Mouse (Mus musculus) ES-Bruce4 (cell line): ENCODE results near the gene Mfsd14a. TPM values are rescaled to one million over a fixed set of nuclear protein-coding genes. Genes with fewer than 3 reads are reported as not detected.
"Not testable (repeated sequence)": the region's sequence is repeated elsewhere in the genome, so short reads cannot be mapped to it uniquely, and the experiment has no call there.

ENCODE experiments used
- H3K27ac ChIP-seq: 2 replicates; pipeline ENCODE4 v1.5.1; 2012; ENCODE audit warnings: low read length, inconsistent platforms; ENCODE audit not compliant: insufficient read depth
- H3K27me3 ChIP-seq: 2 replicates; pipeline ENCODE4 v1.6.1; 2012; ENCODE audit warnings: mild to moderate bottlenecking, low read length, inconsistent platforms; ENCODE audit not compliant: control insufficient read depth, poor library complexity, insufficient read depth, severe bottlenecking
- H3K36me3 ChIP-seq: 2 replicates; pipeline ENCODE4 v1.6.1; 2012; ENCODE audit warnings: inconsistent platforms, mild to moderate bottlenecking, low read length, moderate library complexity; ENCODE audit not compliant: control insufficient read depth, poor library complexity, insufficient read depth, severe bottlenecking
- H3K4me1 ChIP-seq: one replicate; pipeline ENCODE4 v1.8.1; 2011; ENCODE audit warnings: low read length; ENCODE audit not compliant: control insufficient read depth, insufficient read depth
- H3K4me3 ChIP-seq: 2 replicates; pipeline ENCODE4 v1.5.1; 2011; ENCODE audit warnings: low read depth, mild to moderate bottlenecking, low read length
- H3K9ac ChIP-seq: 2 replicates; pipeline ENCODE4 v1.6.1; 2012; ENCODE audit warnings: low read depth, mild to moderate bottlenecking, inconsistent platforms; ENCODE audit not compliant: poor library complexity, severe bottlenecking
- H3K9me3 ChIP-seq: replicated peaks from 2 replicates; pipeline ENCODE4 v1.6.1; 2012; ENCODE audit warnings: mild to moderate bottlenecking, low read length, inconsistent platforms; ENCODE audit not compliant: control insufficient read depth, poor library complexity, insufficient read depth, severe bottlenecking
- CTCF ChIP-seq: IDR thresholded peaks from one replicate; pipeline ENCODE4 v1.8.1; 2011; ENCODE audit warnings: low read depth, low read length
- EP300 ChIP-seq: IDR thresholded peaks from 2 replicates; pipeline ENCODE4 v1.6.1; 2011; ENCODE audit warnings: low read depth, low read length; ENCODE audit not compliant: insufficient read depth
- POLR2A ChIP-seq: IDR thresholded peaks from one replicate; pipeline ENCODE4 v1.8.1; 2011; ENCODE audit warnings: low read length; ENCODE audit not compliant: insufficient read depth
- polyA plus RNA-seq: library from polyadenylated mRNA; stranded (reverse); fragments of >200 nt; gene quantifications from 2 replicates; pipeline ENCODE4 v1.2.4, GENCODE M21; 2011; ENCODE audit warnings: low read depth; ENCODE audit not compliant: missing spikeins, insufficient read depth, insufficient read length

Gene Mfsd14a
- polyA plus RNA-seq, 1 experiment, result 78.1 TPM

DNA sequence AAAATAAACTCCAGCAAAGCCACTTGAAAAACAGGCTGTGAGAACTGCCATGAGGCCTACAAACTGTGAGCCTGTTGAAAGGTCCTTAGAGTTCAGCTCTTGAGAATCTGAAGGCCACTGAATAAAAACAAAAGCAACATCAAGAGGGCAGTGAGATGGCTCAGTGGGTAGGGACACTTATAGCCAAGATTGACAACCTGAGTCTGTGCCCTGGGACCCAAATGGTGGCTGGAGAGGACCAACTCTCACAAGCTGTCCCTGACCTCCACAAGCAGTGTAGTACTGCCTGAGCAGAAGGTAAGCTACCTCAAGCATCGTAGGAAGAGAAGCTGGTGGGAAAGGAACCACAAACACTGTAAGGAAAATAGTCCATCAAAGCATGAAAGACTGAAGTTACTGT, 18.7 kb upstream of the Mfsd14a start, which contains the start of gene Gm43191:
TSS of gene Gm43191 (minus strand) at position 101 of the 400 bp plus-strand sequence.
- Histone ChIP-seq H3K4me3 (no peak within 1 kb of the TSS), H3K27ac (no peak within 1 kb of the TSS), H3K27me3 (no peaks in the 10 kb centered on the region), H3K9me3 (no peaks in the 10 kb centered on the region), H3K9ac (no peak within 1 kb of the TSS), H3K4me1 (no peaks in the 10 kb centered on the region), H3K36me3 (no peaks in the 10 kb centered on the region; the same call in 1 of the 2 replicates)
- TF ChIP-seq EP300, result no peak
- no peak for TF ChIP-seq POLR2A
- TF ChIP-seq CTCF, result no peak

GRCm38 (mm10) chr3:116664281-116664680, 1.8 kb upstream of the Mfsd14a start:
- H3K27ac ChIP-seq, H3K27me3 ChIP-seq, H3K9me3 ChIP-seq, H3K4me3 ChIP-seq, H3K9ac ChIP-seq, H3K36me3 ChIP-seq, H3K4me1 ChIP-seq: not testable (repeated sequence)

- H3K9ac ChIP-seq, result peak overlapping the region; percentile 90
- H3K36me3 ChIP-seq, result no peaks in the 10 kb centered on the region
- 0 out of 2 replicates have a peak overlapping the region, but pooled peaks have one; percentile 37 for H3K27ac ChIP-seq
- no peaks in the 10 kb centered on the region for H3K27me3 ChIP-seq
- no peak for TF ChIP-seq POLR2A
- TF ChIP-seq CTCF, result no peak
- no peak for TF ChIP-seq EP300
- H3K4me3 ChIP-seq, result peak overlapping the region; percentile 100
- H3K9me3 ChIP-seq, result no peaks in the 10 kb centered on the region
- H3K4me1 ChIP-seq, result peaks cover 2% of the 10 kb centered on the region
Observed at GRCm38 (mm10) chr3:116661870-116662414, 535 bp downstream of the Mfsd14a start.

- H3K4me1 ChIP-seq, result peaks cover 4% of the 10 kb centered on the region
- peak overlapping the region; percentile 100 for H3K4me3 ChIP-seq
- H3K9me3 ChIP-seq, result no peaks in the 10 kb centered on the region
- H3K27me3 ChIP-seq, result no peaks in the 10 kb centered on the region
- peak overlapping the region; percentile 37; the same call in 1 of the 2 replicates for H3K27ac ChIP-seq
- no peaks in the 10 kb centered on the region for H3K36me3 ChIP-seq
- peak overlapping the region; percentile 90 for H3K9ac ChIP-seq
- TF ChIP-seq CTCF (no peak), EP300 (no peak), POLR2A (no peak)
Observed at GRCm38 (mm10) chr3:116661288-116661869, 1.1 kb downstream of the Mfsd14a start.

GRCm38 (mm10) chr3:116659856-116660430, 2.5 kb downstream of the Mfsd14a start:
- H3K4me3 ChIP-seq, result peak overlapping the region; percentile 19
- H3K9ac ChIP-seq, result peak overlapping the region; percentile 23; the same call in 1 of the 2 replicates
- no peak overlapping the region for H3K27ac ChIP-seq
- peaks cover 8% of the 10 kb centered on the region for H3K4me1 ChIP-seq
- no peaks in the 10 kb centered on the region for H3K27me3 ChIP-seq
- no peaks in the 10 kb centered on the region for H3K9me3 ChIP-seq
- TF ChIP-seq POLR2A (no peak), CTCF (no peak)
- H3K36me3 ChIP-seq, result no peaks in the 10 kb centered on the region

GRCm38 (mm10) chr3:116658928-116659565, 3.4 kb downstream of the Mfsd14a start:
- Histone ChIP-seq H3K4me1 (peaks cover 8% of the 10 kb centered on the region), H3K36me3 (no peaks in the 10 kb centered on the region), H3K9me3 (no peaks in the 10 kb centered on the region), H3K27me3 (no peaks in the 10 kb centered on the region), H3K27ac (no peak overlapping the region), H3K9ac (no peak overlapping the region), H3K4me3 (peak overlapping the region; percentile 40)
- TF ChIP-seq POLR2A (no peak), CTCF (no peak), EP300 (no peak)
